In the genomic region with DNA sequence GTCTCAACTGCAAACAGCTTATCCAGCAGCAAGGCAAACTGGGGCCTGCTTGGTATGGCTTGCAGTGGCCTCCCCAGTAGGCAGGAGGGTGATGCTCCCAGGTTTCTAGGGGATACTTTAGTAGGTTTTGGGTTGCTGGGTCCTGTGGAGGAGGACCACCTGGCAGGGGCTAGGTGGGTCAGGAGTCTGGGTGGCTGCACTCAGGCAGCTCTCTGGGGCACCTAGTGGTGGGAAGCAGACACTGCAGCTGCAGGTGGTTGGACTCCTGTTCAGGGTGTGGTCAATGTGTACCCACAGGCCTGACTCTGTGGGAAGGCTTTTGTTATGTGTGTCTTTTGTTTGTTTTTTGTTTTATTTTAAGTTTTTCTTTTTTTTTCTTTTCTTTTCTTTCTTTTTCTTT, we compare ENCODE assay signal across 8 mouse cellular contexts. TPM values are rescaled to one million over a fixed set of nuclear protein-coding genes. Genes with fewer than 3 reads are reported as not detected.
DNase-seq lines count a peak whose midpoint lies in the region; ATAC-seq and TF ChIP-seq lines count a peak whose summit lies in the region.

No protein-coding gene starts in this region.

- ATAC-seq in G1E (ENCODE audit: extremely low read depth, insufficient number of reproducible peaks, low FRiP score, poor library complexity, severe bottlenecking) = 0 out of 2 replicates have a peak, but pooled peaks have one; percentile 28
- peak; percentile 66 for ATAC-seq in erythroblast, adult 5-6 weeks (replicated peaks; ENCODE audit: low FRiP score, poor library complexity, severe bottlenecking)
- ATAC-seq in hindbrain, embryonic 13.5 days (ENCODE audit: low FRiP score) = no peak

- no peaks in the 10 kb centered on the region; the same call in 1 of the 2 replicates for H3K4me1 ChIP-seq in heart, adult 2 months (ENCODE audit: control insufficient read depth, insufficient read depth, low read length)
- peaks cover 29% of the 10 kb centered on the region for H3K4me1 ChIP-seq in G1E (ENCODE audit: insufficient read depth, low read depth, low read length)
- peaks cover 35% of the 10 kb centered on the region for H3K4me1 ChIP-seq in hindbrain, embryonic 13.5 days (replicated peaks)

- intact Hi-C loops in heart, adult 2 months (cut with DNase I) = no loop called here

- DNase-seq in heart, adult 2 months = peak in 1 of 2 experiments; percentile 56
- no peak for DNase-seq in heart, adult 8-10 months (ENCODE audit: low spot score)
- DNase-seq in 3T3-L1 (ENCODE audit: low read depth, low spot score) (peak; percentile 46), G1E (ENCODE audit: low spot score) (no peak)
- DNase-seq in lung, postnatal 4 days = peak; percentile 66 to 74
- no peak for DNase-seq in layer of hippocampus, adult 9-10 months (ENCODE audit: low spot score)

- no peak for TF ChIP-seq POLR2A in heart, adult 2 months (IDR thresholded peaks at IDR 0.05; ENCODE audit: insufficient read depth, low read depth, low read length)

- H3K4me3 ChIP-seq in heart, adult 2 months = no peak overlapping the region
- H3K4me3 ChIP-seq in G1E (ENCODE audit: low read depth, low read length) = no peak overlapping the region
- no peak overlapping the region for H3K4me3 ChIP-seq in hindbrain, embryonic 13.5 days

- H3K79me2 ChIP-seq in heart, adult 2 months (replicated peaks; ENCODE audit: control insufficient read depth, insufficient read depth, low read length) = no peaks in the 10 kb centered on the region

- H3K27me3 ChIP-seq in heart, adult 2 months (ENCODE audit: control insufficient read depth, insufficient read depth, low read length) = peaks cover 14% of the 10 kb centered on the region
- H3K27me3 ChIP-seq in G1E (ENCODE audit: insufficient read depth, low read length) = peaks cover 33% of the 10 kb centered on the region; the same call in 1 of the 2 replicates
- H3K27me3 ChIP-seq in hindbrain, embryonic 13.5 days = peaks cover 90% of the 10 kb centered on the region

- peak; percentile 91 for TF ChIP-seq CTCF in heart, adult 2 months (IDR thresholded peaks at IDR 0.05)
- TF ChIP-seq CTCF in G1E (IDR thresholded peaks at IDR 0.05; ENCODE audit: low read depth, low read length) = peak; percentile 96

- no peak overlapping the region for H3K27ac ChIP-seq in heart, adult 2 months
- no peak overlapping the region for H3K27ac ChIP-seq in hindbrain, embryonic 13.5 days

- H3K9ac ChIP-seq in heart, adult 2 months (ENCODE audit: low read depth, low read length) = no peak overlapping the region
- H3K9ac ChIP-seq in hindbrain, embryonic 13.5 days = no peak overlapping the region

- TF ChIP-seq EP300 in heart, adult 2 months (IDR thresholded peaks at IDR 0.05; ENCODE audit: insufficient read depth, low read depth, low read length) = no peak

- peaks cover 20% of the 10 kb centered on the region for H3K9me3 ChIP-seq in G1E (replicated peaks)
- H3K9me3 ChIP-seq in hindbrain, embryonic 13.5 days = no peaks in the 10 kb centered on the region

- no peak overlapping the region for H3K4me2 ChIP-seq in hindbrain, embryonic 13.5 days

- no peaks in the 10 kb centered on the region for H3K36me3 ChIP-seq in heart, adult 2 months (ENCODE audit: control insufficient read depth, insufficient read depth, low read length)
- H3K36me3 ChIP-seq in G1E (replicated peaks) = peaks cover 31% of the 10 kb centered on the region
- no peaks in the 10 kb centered on the region for H3K36me3 ChIP-seq in hindbrain, embryonic 13.5 days

RNA-seq across cellular contexts. Expression of a gene that starts 17.7 kb away (rescaled TPM):
- total RNA-seq in heart, adult 2 months (2021) = 1 to 10 TPM; 2.4 to 2.5 TPM
- 2.7 and 3.2 TPM in 2 replicates for polyA plus RNA-seq in heart, adult 2 months (2012; rRNA removed)
- total RNA-seq in heart, adult 8-10 months (2022) = 1 to 10 TPM; 2.6 to 3.5 (median 3.0) TPM
- 9.3 and 16.4 TPM in 2 replicates for total RNA-seq in G1E (2014; fragmentation: Nextera tagmentation)
- 4.2 and 4.3 TPM in 2 replicates for total RNA-seq in G1E (2017)
- 48.0 and 61.7 TPM in 2 replicates for polyA plus RNA-seq in G1E (2012)
- total RNA-seq in erythroblast, adult 5-6 weeks (2015; ENCODE audit: low replicate concordance) = not detected in 2 replicates
- 0.34 and 0.42 TPM in 2 replicates for total RNA-seq in erythroblast, adult 5-6 weeks (2017; ENCODE audit: low replicate concordance)
- polyA plus RNA-seq in hindbrain, embryonic 13.5 days (2015; fragmentation: Nextera tagmentation; extraction: Ambion mirVana) = 0.09 and 0.22 TPM in 2 replicates

RNA-seq across cellular contexts. Expression of a gene that starts 18.8 kb away (rescaled TPM):
- 1 to 10 TPM; 1.4 to 2.4 TPM for total RNA-seq in heart, adult 2 months (2021)
- polyA plus RNA-seq in heart, adult 2 months (2012; rRNA removed) = 6.1 and 7.4 TPM in 2 replicates
- total RNA-seq in heart, adult 8-10 months (2022) = 1 to 10 TPM; 1.1 to 3.2 (median 1.8) TPM
- total RNA-seq in G1E (2014; fragmentation: Nextera tagmentation) (not detected in 2 replicates), G1E (2017) (0.29 TPM in 1 of 2 replicates, not detected in the other)
- not detected in 2 replicates for polyA plus RNA-seq in G1E (2012)
- total RNA-seq in erythroblast, adult 5-6 weeks (2015; ENCODE audit: low replicate concordance) = not detected in 2 replicates
- not detected in 2 replicates for total RNA-seq in erythroblast, adult 5-6 weeks (2017; ENCODE audit: low replicate concordance)
- polyA plus RNA-seq in hindbrain, embryonic 13.5 days (2015; fragmentation: Nextera tagmentation; extraction: Ambion mirVana) = 1.00 and 1.3 TPM in 2 replicates

RNA-seq across cellular contexts. Expression of a gene that starts 24.2 kb away (rescaled TPM):
- total RNA-seq in heart, adult 2 months (2021) = not detected
- not detected in 2 replicates for polyA plus RNA-seq in heart, adult 2 months (2012; rRNA removed)
- total RNA-seq in heart, adult 8-10 months (2022) = not detected
- total RNA-seq in G1E (2014; fragmentation: Nextera tagmentation) (not detected in 2 replicates), G1E (2017) (0.33 and 0.46 TPM in 2 replicates)
- 0.04 and 0.18 TPM in 2 replicates for polyA plus RNA-seq in G1E (2012)
- not detected in 2 replicates for total RNA-seq in erythroblast, adult 5-6 weeks (2015; ENCODE audit: low replicate concordance)
- total RNA-seq in erythroblast, adult 5-6 weeks (2017; ENCODE audit: low replicate concordance) = not detected in 2 replicates
- polyA plus RNA-seq in hindbrain, embryonic 13.5 days (2015; fragmentation: Nextera tagmentation; extraction: Ambion mirVana) = 0.34 and 1.8 TPM in 2 replicates

RNA-seq across cellular contexts. Expression of a gene that starts 43.4 kb away (rescaled TPM):
- total RNA-seq in heart, adult 2 months (2021) = 10 to 100 TPM; 58.1 to 64.8 TPM
- polyA plus RNA-seq in heart, adult 2 months (2012; rRNA removed) = 51.7 and 65.0 TPM in 2 replicates
- total RNA-seq in heart, adult 8-10 months (2022) = 10 to 100 TPM; 63.9 to 80.9 (median 69.3) TPM
- 17.1 and 22.1 TPM in 2 replicates for total RNA-seq in G1E (2014; fragmentation: Nextera tagmentation)
- 17.6 and 18.6 TPM in 2 replicates for total RNA-seq in G1E (2017)
- polyA plus RNA-seq in G1E (2012) = 46.2 and 51.1 TPM in 2 replicates
- 15.3 and 19.4 TPM in 2 replicates for total RNA-seq in erythroblast, adult 5-6 weeks (2015; ENCODE audit: low replicate concordance)
- 5.2 and 9.7 TPM in 2 replicates for total RNA-seq in erythroblast, adult 5-6 weeks (2017; ENCODE audit: low replicate concordance)
- polyA plus RNA-seq in hindbrain, embryonic 13.5 days (2015; fragmentation: Nextera tagmentation; extraction: Ambion mirVana) = 269 and 299 TPM in 2 replicates

Comparison
In these comparisons a context has a peak if more than half of its experiments do, and no peak if none do; other contexts are left out.
1. DNase-seq: peak in 3T3-L1 (single experiment) and lung, postnatal 4 days (2 of 2); none in heart, adult 8-10 months (single experiment), G1E (single experiment) and layer of hippocampus, adult 9-10 months (single experiment).